Mouse (Mus musculus): Measurements from ENCODE around the gene Tle4. TPM values are rescaled to one million over a fixed set of nuclear protein-coding genes. Genes with fewer than 3 reads are reported as not detected.

Tle4 gene
- polyA plus RNA-seq, 1 experiment = 45.5 TPM

DNA sequence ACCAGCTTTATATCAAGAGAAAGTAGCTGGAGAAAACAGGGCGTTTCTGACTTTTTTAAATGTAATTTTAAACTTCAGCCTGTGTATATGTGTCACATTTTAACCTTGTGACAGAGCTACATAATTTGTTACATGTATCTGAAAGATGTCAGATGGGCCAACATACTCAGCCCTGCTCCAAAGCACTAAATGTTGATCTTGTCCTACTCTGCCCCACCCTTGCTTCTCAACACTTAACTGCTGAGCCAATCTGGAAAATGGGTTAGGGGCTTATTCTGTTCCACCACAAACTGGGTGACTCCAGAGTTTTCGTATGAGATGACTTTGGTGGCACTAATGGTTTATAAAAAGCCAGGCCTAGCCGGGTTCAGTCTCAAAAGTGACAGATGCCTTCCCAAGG lies 2.5 kb upstream of the Tle4 start:
- Histone ChIP-seq H3K9ac (ENCODE audit: low read depth, poor library complexity, severe bottlenecking) (no peak overlapping the region), H3K4me1 (ENCODE audit: control insufficient read depth, insufficient read depth, low read length) (no peaks in the 10 kb centered on the region), H3K36me3 (ENCODE audit: control insufficient read depth, insufficient read depth, low read length, poor library complexity, severe bottlenecking) (peaks cover 5% of the 10 kb centered on the region), H3K27me3 (ENCODE audit: control insufficient read depth, insufficient read depth, low read length, poor library complexity, severe bottlenecking) (no peaks in the 10 kb centered on the region), H3K27ac (ENCODE audit: insufficient read depth, low read length) (no peak overlapping the region), H3K4me3 (ENCODE audit: low read depth, low read length) (no peak overlapping the region), H3K9me3 (replicated peaks; ENCODE audit: control insufficient read depth, insufficient read depth, low read length, poor library complexity, severe bottlenecking) (no peaks in the 10 kb centered on the region)
- TF ChIP-seq POLR2A (IDR thresholded peaks at IDR 0.05; ENCODE audit: insufficient read depth, low read length) (no peak), EP300 (IDR thresholded peaks at IDR 0.05; ENCODE audit: insufficient read depth, low read depth, low read length) (no peak), CTCF (IDR thresholded peaks at IDR 0.05; ENCODE audit: low read depth, low read length) (no peak)

DNA sequence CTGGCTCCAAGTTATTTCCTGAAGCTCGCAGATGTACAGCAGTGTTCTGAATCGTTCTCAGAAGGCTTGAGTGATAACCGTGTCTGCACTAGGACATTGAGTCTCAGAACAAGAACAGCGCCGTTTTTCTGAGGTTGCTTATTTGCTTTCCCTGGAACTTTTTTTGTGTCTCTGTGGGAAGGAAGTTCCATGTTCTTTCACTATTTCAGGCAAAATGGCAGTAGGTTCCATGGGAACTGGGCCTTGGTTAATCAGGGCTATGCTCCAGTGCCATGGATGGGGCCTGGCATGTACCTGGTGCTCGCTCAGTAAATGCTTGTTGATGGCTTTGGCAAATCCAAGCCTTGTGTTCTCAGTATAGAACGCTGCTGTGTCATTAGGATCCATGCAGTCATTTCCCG lies 2.0 kb upstream of the Tle4 start:
- Histone ChIP-seq H3K4me1 (ENCODE audit: control insufficient read depth, insufficient read depth, low read length) (no peaks in the 10 kb centered on the region), H3K27me3 (ENCODE audit: control insufficient read depth, insufficient read depth, low read length, poor library complexity, severe bottlenecking) (no peaks in the 10 kb centered on the region), H3K9me3 (replicated peaks; ENCODE audit: control insufficient read depth, insufficient read depth, low read length, poor library complexity, severe bottlenecking) (no peaks in the 10 kb centered on the region), H3K9ac (ENCODE audit: low read depth, poor library complexity, severe bottlenecking) (peak overlapping the region; percentile 77), H3K4me3 (ENCODE audit: low read depth, low read length) (peak overlapping the region; percentile 34; the same call in 1 of the 2 replicates), H3K36me3 (ENCODE audit: control insufficient read depth, insufficient read depth, low read length, poor library complexity, severe bottlenecking) (peaks cover 10% of the 10 kb centered on the region), H3K27ac (ENCODE audit: insufficient read depth, low read length) (no peak overlapping the region)
- no peak for TF ChIP-seq EP300 (IDR thresholded peaks at IDR 0.05; ENCODE audit: insufficient read depth, low read depth, low read length)
- TF ChIP-seq POLR2A (IDR thresholded peaks at IDR 0.05; ENCODE audit: insufficient read depth, low read length) = no peak
- no peak for TF ChIP-seq CTCF (IDR thresholded peaks at IDR 0.05; ENCODE audit: low read depth, low read length)

DNA sequence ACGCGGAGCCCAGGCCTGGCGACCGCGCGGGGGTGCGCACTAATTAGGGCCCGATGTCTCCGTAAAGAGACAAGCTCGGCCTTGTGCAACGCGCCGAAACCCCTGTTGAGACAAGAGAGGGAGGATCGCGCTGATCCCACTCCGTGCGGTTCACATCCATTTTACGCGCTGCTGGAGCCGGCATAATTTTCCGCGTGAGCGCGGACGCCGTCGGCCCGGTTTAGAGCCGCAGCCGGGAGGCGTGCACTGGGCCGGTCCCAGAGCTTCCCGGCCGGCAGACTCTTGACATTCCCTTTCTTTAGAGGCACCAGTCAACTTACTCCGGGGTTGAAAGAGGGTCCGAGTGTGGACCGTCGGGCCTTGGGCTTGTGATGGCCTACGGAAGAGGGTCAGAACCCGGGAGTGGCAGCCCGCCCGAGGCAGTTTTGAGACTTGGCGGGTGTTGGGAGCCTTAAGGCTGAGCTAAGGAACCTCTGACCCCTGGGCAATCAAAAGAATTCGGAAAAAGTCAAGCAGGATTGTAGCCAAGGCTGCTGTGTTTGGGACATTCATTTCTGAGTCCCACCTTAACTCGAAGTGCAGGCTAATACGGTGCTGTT lies 938 bp upstream of the Tle4 start:
- TF ChIP-seq CTCF (IDR thresholded peaks at IDR 0.05; ENCODE audit: low read depth, low read length) = no peak
- no peak for TF ChIP-seq EP300 (IDR thresholded peaks at IDR 0.05; ENCODE audit: insufficient read depth, low read depth, low read length)
- TF ChIP-seq POLR2A (IDR thresholded peaks at IDR 0.05; ENCODE audit: insufficient read depth, low read length) = no peak
- peak overlapping the region; percentile 85 for H3K4me3 ChIP-seq (ENCODE audit: low read depth, low read length)
- peaks cover 18% of the 10 kb centered on the region for H3K36me3 ChIP-seq (ENCODE audit: control insufficient read depth, insufficient read depth, low read length, poor library complexity, severe bottlenecking)
- H3K27me3 ChIP-seq (ENCODE audit: control insufficient read depth, insufficient read depth, low read length, poor library complexity, severe bottlenecking) = no peaks in the 10 kb centered on the region
- H3K9ac ChIP-seq (ENCODE audit: low read depth, poor library complexity, severe bottlenecking) = peak overlapping the region; percentile 77
- H3K9me3 ChIP-seq (replicated peaks; ENCODE audit: control insufficient read depth, insufficient read depth, low read length, poor library complexity, severe bottlenecking) = no peaks in the 10 kb centered on the region
- H3K27ac ChIP-seq (ENCODE audit: insufficient read depth, low read length) = peak overlapping the region; percentile 50
- no peaks in the 10 kb centered on the region for H3K4me1 ChIP-seq (ENCODE audit: control insufficient read depth, insufficient read depth, low read length)

DNA sequence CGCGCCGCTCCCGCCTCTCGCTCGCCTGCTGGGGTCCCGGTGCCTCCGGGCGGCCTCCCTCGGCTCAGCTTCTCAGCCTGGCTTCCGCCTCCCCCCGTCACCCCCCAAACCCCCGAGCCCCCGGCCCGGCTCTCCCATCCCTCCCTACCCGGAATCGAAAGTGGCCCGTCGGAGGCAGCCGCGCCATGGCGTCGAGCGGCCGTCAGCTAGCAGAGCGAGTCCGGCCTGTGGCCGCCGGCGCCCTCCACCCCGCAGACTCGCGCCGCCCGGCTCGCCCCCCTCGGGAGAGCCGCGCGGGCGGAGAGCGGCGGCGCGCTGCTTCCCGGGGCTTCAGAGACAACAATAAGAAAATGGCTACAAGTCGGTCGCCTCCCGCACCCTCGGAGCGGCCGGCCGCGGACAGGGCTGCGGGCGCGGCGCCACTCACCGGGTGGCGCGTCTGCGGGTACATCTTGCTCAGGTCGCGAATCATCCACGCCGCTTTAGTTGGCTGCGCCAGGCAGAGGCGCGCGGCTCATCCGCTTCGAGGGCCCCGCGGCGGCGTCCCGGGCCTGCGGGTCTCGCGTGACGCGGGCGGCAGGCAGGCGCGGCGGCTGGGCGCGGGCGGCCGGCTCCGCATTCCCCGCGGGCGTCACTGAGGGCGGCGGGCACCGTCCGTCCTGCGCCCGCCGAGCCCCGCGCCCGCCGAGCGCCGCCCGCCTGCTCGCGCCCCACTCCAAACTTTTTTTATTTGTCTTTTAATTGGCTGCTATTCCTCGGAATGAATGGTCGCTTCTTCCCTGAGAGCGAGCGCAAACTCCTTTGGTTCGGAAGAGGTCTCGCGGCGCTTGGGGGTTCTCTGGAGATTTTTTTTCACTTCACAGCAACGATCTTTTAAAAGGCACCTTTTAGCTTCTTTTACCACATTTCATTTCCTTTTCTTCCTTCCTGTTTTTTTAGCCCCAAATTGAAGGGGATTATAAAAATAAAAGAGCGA lies 622 bp downstream of the Tle4 start:
- Histone ChIP-seq H3K4me1 (ENCODE audit: control insufficient read depth, insufficient read depth, low read length) (no peaks in the 10 kb centered on the region), H3K9me3 (replicated peaks; ENCODE audit: control insufficient read depth, insufficient read depth, low read length, poor library complexity, severe bottlenecking) (no peaks in the 10 kb centered on the region), H3K4me3 (ENCODE audit: low read depth, low read length) (peak overlapping the region; percentile 81), H3K27me3 (ENCODE audit: control insufficient read depth, insufficient read depth, low read length, poor library complexity, severe bottlenecking) (no peaks in the 10 kb centered on the region), H3K9ac (ENCODE audit: low read depth, poor library complexity, severe bottlenecking) (peak overlapping the region; percentile 98), H3K36me3 (ENCODE audit: control insufficient read depth, insufficient read depth, low read length, poor library complexity, severe bottlenecking) (peaks cover 29% of the 10 kb centered on the region), H3K27ac (ENCODE audit: insufficient read depth, low read length) (peak overlapping the region; percentile 71)
- TF ChIP-seq POLR2A (IDR thresholded peaks at IDR 0.05; ENCODE audit: insufficient read depth, low read length) (no peak), EP300 (IDR thresholded peaks at IDR 0.05; ENCODE audit: insufficient read depth, low read depth, low read length) (no peak), CTCF (IDR thresholded peaks at IDR 0.05; ENCODE audit: low read depth, low read length) (no peak)

DNA sequence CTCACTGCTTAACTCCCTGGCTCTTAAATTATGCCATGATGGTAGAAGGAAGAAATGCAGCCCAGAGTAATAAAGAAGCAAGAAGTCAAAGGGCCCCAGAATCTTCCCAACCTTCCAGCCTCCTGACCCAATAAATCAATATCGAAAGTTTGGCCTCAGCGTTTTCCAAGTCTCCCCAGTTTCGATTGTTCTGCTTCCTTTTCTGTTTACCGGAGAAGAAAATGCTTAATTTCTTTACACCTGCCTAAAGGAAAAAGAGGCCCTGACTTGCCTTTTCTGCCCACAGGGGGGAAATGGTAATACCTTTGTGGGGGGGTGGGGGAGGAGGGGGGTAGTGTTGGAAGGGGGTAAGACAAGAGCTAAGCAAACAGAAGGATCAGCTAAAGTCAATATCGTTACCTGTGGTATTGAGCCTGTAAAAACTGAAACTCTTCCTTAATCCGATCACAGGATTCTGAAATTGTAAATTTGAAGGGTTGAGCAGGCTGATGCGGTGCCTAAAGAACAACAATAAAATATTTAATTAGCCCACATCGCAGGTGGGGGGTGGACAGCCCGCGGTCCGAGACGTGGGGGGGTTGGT lies 1.4 kb downstream of the Tle4 start:
- H3K9me3 ChIP-seq (replicated peaks; ENCODE audit: control insufficient read depth, insufficient read depth, low read length, poor library complexity, severe bottlenecking) = no peaks in the 10 kb centered on the region
- H3K4me1 ChIP-seq (ENCODE audit: control insufficient read depth, insufficient read depth, low read length) = no peaks in the 10 kb centered on the region
- H3K27me3 ChIP-seq (ENCODE audit: control insufficient read depth, insufficient read depth, low read length, poor library complexity, severe bottlenecking) = no peaks in the 10 kb centered on the region
- H3K4me3 ChIP-seq (ENCODE audit: low read depth, low read length) = peak overlapping the region; percentile 81
- H3K27ac ChIP-seq (ENCODE audit: insufficient read depth, low read length) = peak overlapping the region; percentile 71; the same call in 1 of the 2 replicates
- peaks cover 35% of the 10 kb centered on the region for H3K36me3 ChIP-seq (ENCODE audit: control insufficient read depth, insufficient read depth, low read length, poor library complexity, severe bottlenecking)
- TF ChIP-seq CTCF (IDR thresholded peaks at IDR 0.05; ENCODE audit: low read depth, low read length) (no peak), POLR2A (IDR thresholded peaks at IDR 0.05; ENCODE audit: insufficient read depth, low read length) (no peak), EP300 (IDR thresholded peaks at IDR 0.05; ENCODE audit: insufficient read depth, low read depth, low read length) (no peak)
- peak overlapping the region; percentile 98 for H3K9ac ChIP-seq (ENCODE audit: low read depth, poor library complexity, severe bottlenecking)

Data from ES-Bruce4 (cell line).